Mouse (Mus musculus): ENCODE data around the gene Car9. TPM values are rescaled to one million over a fixed set of nuclear protein-coding genes. Genes with fewer than 3 reads are reported as not detected.

Car9 gene
- total and polyA plus RNA-seq, 3 experiments: 0.77 to 3.3 TPM; not detected in 1

DNA sequence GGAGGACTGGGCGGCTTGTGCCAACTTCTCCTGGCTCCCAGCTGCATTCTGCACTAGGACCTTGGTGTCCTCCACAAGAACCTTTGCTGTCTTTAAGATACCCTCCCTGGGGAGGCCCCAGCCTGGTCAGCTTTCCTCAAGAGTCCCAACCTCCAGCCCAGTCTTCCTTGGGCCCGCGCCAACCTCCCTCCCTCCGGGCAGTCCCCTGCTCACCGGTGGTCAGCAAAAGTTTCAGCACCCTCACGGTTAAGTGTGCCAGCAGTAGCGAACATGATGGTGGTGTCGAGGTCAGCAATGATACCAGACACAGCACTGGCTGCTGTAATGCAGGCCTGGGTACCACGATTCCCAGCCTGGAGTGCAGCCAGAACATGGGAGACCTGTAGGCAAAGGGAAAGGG is 29.3 kb downstream of the Car9 start:
- no peaks in the 10 kb centered on the region for H3K4me1 ChIP-seq (ENCODE audit: control insufficient read depth in 1 of 2, insufficient read depth in 2 of 2, low read length in 2 of 2)
- H3K79me2 ChIP-seq (ENCODE audit: control insufficient read depth, insufficient read depth, low read length, poor library complexity): no peaks in the 10 kb centered on the region
- H3K27ac ChIP-seq (ENCODE audit: control insufficient read depth, low read depth, low read length): no peak overlapping the region
- H3K9ac ChIP-seq (ENCODE audit: control insufficient read depth, low read depth, low read length, poor library complexity, severe bottlenecking): no peak overlapping the region
- no peak for DNase-seq (ENCODE audit: low read depth, low spot score)
- H3K4me3 ChIP-seq (ENCODE audit: control insufficient read depth in 1 of 2, insufficient read depth in 1 of 2, low read depth in 2 of 2, low read length in 2 of 2): no peak overlapping the region
- no peaks in the 10 kb centered on the region for H3K9me3 ChIP-seq (replicated peaks; ENCODE audit: insufficient read depth, low read length)
- TF ChIP-seq MAFK (IDR thresholded peaks at IDR 0.05; ENCODE audit: borderline replicate concordance, low read depth, low read length): no peak
- no peak for TF ChIP-seq CHD1 (IDR thresholded peaks at IDR 0.05; ENCODE audit: low read depth, low read length)
- no peak for TF ChIP-seq GATA1 (IDR thresholded peaks at IDR 0.05; ENCODE audit: low read depth, low read length)
- no peak for TF ChIP-seq EP300 (IDR thresholded peaks at IDR 0.05; ENCODE audit: low read depth in 1 of 2, low read length in 2 of 2)
- no peak for TF ChIP-seq ETS1 (IDR thresholded peaks at IDR 0.05; ENCODE audit: low read depth, low read length)
- TF ChIP-seq SMC3 (IDR thresholded peaks at IDR 0.05; ENCODE audit: low read depth, low read length): no peak
- no peak for TF ChIP-seq MAX (IDR thresholded peaks at IDR 0.05; ENCODE audit: low read length)
- no peak for TF ChIP-seq ZMIZ1 (IDR thresholded peaks at IDR 0.05; ENCODE audit: low read depth, low read length)
- no peak for TF ChIP-seq ZKSCAN1 (IDR thresholded peaks at IDR 0.05; ENCODE audit: low read depth, low read length)
- TF ChIP-seq RAD21 (IDR thresholded peaks at IDR 0.05; ENCODE audit: low read depth, low read length): no peak
- no peak for TF ChIP-seq CTCF (IDR thresholded peaks at IDR 0.05 in 2 of 3, conservative IDR thresholded peaks at IDR 0.05 in 1 of 3; ENCODE audit: control insufficient read depth in 1 of 3, insufficient read depth in 1 of 3, low read depth in 2 of 3, low read length in 3 of 3, poor library complexity in 1 of 3, severe bottlenecking in 1 of 3)
- TF ChIP-seq MYC (IDR thresholded peaks at IDR 0.05; ENCODE audit: low read depth, low read length): no peak
- H3K36me3 ChIP-seq (ENCODE audit: control insufficient read depth in 1 of 2, insufficient read depth in 2 of 2, low read length in 2 of 2): peaks cover 0 to 6% of the 10 kb centered on the region in 2 experiments; a peak in 2 of 4 replicates
- no peaks in the 10 kb centered on the region for H3K27me3 ChIP-seq (ENCODE audit: control insufficient read depth in 1 of 2, insufficient read depth in 2 of 2, low read length in 2 of 2)

DNA sequence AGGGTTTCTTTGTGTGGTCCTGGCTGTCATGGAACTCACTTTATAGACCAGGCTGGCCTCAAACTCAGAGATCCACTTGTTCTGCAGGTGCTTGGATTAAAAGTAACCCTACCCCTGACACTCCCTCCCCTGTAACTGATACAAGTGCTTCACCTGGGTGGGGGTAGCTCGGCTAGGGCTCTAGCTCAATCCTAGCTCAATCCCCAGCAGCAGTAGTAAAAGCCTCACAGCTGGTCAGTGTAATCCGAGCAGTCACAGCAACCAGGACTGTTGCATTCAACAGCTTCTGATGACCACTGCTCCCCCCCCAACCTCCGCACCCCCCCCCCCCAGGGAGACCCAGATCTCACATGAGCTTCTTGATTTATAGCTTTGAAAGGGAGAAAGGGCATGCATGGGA is 35.3 kb downstream of the Car9 start:
- no peak overlapping the region for H3K9ac ChIP-seq (ENCODE audit: control insufficient read depth, low read depth, low read length, poor library complexity, severe bottlenecking)
- no peaks in the 10 kb centered on the region for H3K27me3 ChIP-seq (ENCODE audit: control insufficient read depth in 1 of 2, insufficient read depth in 2 of 2, low read length in 2 of 2)
- TF ChIP-seq MYC (IDR thresholded peaks at IDR 0.05; ENCODE audit: low read depth, low read length) (no peak), ZNF384 (IDR thresholded peaks at IDR 0.05; ENCODE audit: low read depth, low read length) (no peak), CHD1 (IDR thresholded peaks at IDR 0.05; ENCODE audit: low read depth, low read length) (no peak), GABPA (IDR thresholded peaks at IDR 0.05; ENCODE audit: low read depth, low read length) (no peak), EP300 (IDR thresholded peaks at IDR 0.05; ENCODE audit: low read depth in 1 of 2, low read length in 2 of 2) (no peak), KAT2A (conservative IDR thresholded peaks at IDR 0.05; ENCODE audit: low read depth, low read length) (no peak), CHD2 (IDR thresholded peaks at IDR 0.05; ENCODE audit: low read length) (no peak), USF2 (IDR thresholded peaks at IDR 0.05; ENCODE audit: borderline replicate concordance in 1 of 2, insufficient read depth in 1 of 2, low read depth in 1 of 2, low read length in 2 of 2) (no peak), RCOR1 (IDR thresholded peaks at IDR 0.05; ENCODE audit: low read depth, low read length) (no peak), MAFK (IDR thresholded peaks at IDR 0.05; ENCODE audit: borderline replicate concordance, low read depth, low read length) (no peak), USF1 (IDR thresholded peaks at IDR 0.05; ENCODE audit: low read depth, low read length) (no peak), JUND (IDR thresholded peaks at IDR 0.05; ENCODE audit: low read depth, low read length) (no peak), POLR2AphosphoS5 (IDR thresholded peaks at IDR 0.05; ENCODE audit: borderline replicate concordance, low read depth, low read length) (no peak), SIN3A (IDR thresholded peaks at IDR 0.05; ENCODE audit: low read length) (no peak), UBTF (IDR thresholded peaks at IDR 0.05; ENCODE audit: borderline replicate concordance, insufficient read depth, low read depth, low read length) (no peak), POLR2AphosphoS2 (IDR thresholded peaks at IDR 0.05; ENCODE audit: low read length) (no peak), ELF1 (IDR thresholded peaks at IDR 0.05; ENCODE audit: low read depth, low read length) (no peak), MXI1 (IDR thresholded peaks at IDR 0.05; ENCODE audit: low read depth, low read length) (no peak), TBP (IDR thresholded peaks at IDR 0.05; ENCODE audit: low read depth, low read length) (no peak)
- DNase-seq (ENCODE audit: low read depth, low spot score): no peak
- peaks cover 0 to 13% of the 10 kb centered on the region in 2 experiments; a peak in 2 of 4 replicates for H3K36me3 ChIP-seq (ENCODE audit: control insufficient read depth in 1 of 2, insufficient read depth in 2 of 2, low read length in 2 of 2)
- H3K27ac ChIP-seq (ENCODE audit: control insufficient read depth, low read depth, low read length): no peak overlapping the region
- H3K4me3 ChIP-seq (ENCODE audit: control insufficient read depth in 1 of 2, insufficient read depth in 1 of 2, low read depth in 2 of 2, low read length in 2 of 2): no peak overlapping the region
- no peaks in the 10 kb centered on the region for H3K79me2 ChIP-seq (ENCODE audit: control insufficient read depth, insufficient read depth, low read length, poor library complexity)
- H3K9me3 ChIP-seq (replicated peaks; ENCODE audit: insufficient read depth, low read length): no peaks in the 10 kb centered on the region
- no peaks in the 10 kb centered on the region for H3K4me1 ChIP-seq (ENCODE audit: control insufficient read depth in 1 of 2, insufficient read depth in 2 of 2, low read length in 2 of 2)
